In the genomic region with DNA sequence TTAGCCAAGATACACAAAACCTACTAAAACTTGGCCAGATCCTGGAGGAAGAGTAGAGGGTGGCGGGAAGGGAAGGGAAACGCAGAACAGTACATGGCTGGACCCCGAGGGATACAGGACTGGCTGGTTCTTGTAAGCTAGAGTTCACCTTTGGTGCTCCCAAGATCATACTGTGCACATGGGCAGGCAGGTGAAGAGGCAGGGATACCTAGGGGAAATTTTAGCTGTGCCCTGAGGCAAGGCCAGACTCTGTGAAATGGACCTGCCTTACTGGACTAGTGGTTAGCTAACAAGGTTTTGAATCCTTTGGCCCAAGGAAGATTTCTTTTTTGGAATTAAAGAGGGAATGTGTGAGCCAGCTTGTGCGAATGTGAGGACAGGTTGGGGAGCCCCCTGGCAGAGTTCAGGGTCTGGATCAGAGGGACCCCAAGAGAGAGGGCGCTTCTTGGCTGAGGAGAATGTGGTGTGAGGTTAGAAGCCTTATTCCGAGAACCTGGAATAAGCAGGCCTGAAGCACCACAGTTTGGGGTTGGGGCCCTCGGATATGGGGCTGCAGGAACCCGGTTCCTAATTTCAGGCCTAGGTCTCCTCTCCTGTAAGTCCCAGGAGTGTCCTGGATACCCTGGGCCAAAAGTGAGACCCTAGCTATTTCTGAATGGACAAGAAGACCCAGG, we compare ENCODE assay signal across 22 mouse cellular contexts. TPM values are rescaled to one million over a fixed set of nuclear protein-coding genes. Genes with fewer than 3 reads are reported as not detected.
DNase-seq lines count a peak whose midpoint lies in the region; ATAC-seq and TF ChIP-seq lines count a peak whose summit lies in the region.
"Had no signal": no experiment of that assay in that cellular context is flagged by ENCODE, and none has a peak within 500 bp of the region (broad histone marks: within the 10 kb centered on the region; RNA-seq: fewer than 3 reads in every experiment).

No protein-coding gene starts in this region.

- ATAC-seq in heart, embryonic 12.5 days (ENCODE audit: insufficient number of reproducible peaks, low FRiP score), result no peak
- ATAC-seq in lung, embryonic 14.5 days (ENCODE audit: insufficient read depth), result no peak
- 0 out of 2 replicates have a peak, but pooled peaks have one; percentile 4 for ATAC-seq in limb, embryonic 12.5 days (ENCODE audit: insufficient number of reproducible peaks, insufficient read depth, low FRiP score, low TSS enrichment, low read depth)
- ATAC-seq: forebrain, embryonic 15.5 days; hindbrain, embryonic 16.5 days had no signal

- H3K4me3 ChIP-seq in heart, embryonic 12.5 days, result 0 out of 2 replicates have a peak overlapping the region, but pooled peaks have one; percentile 26
- H3K4me3 ChIP-seq in heart, adult 2 months, result no peak overlapping the region
- peak overlapping the region; percentile 67 for H3K4me3 ChIP-seq in lung, embryonic 14.5 days (ENCODE audit: low read depth, low read length)
- H3K4me3 ChIP-seq in limb, embryonic 12.5 days (replicated peaks), result peak overlapping the region; percentile 64
- H3K4me3 ChIP-seq: erythroblast, embryonic 14.5 days; forebrain, embryonic 15.5 days; neural tube, embryonic 13.5 days had no signal

- H3K4me2 ChIP-seq in heart, embryonic 12.5 days, result peak overlapping the region; percentile 44; the same call in 1 of the 2 replicates
- H3K4me2 ChIP-seq in lung, embryonic 14.5 days, result peak overlapping the region; percentile 81
- H3K4me2 ChIP-seq in limb, embryonic 12.5 days, result peak overlapping the region; percentile 80
- H3K4me2 ChIP-seq: forebrain, embryonic 15.5 days; neural tube, embryonic 13.5 days had no signal

- 32% methylated on average over 8 of the region's 8 CpGs for WGBS in heart, embryonic 12.5 days
- WGBS in heart, adult 2 months, result 54% methylated on average over 8 of the region's 8 CpGs
- WGBS in lung, embryonic 14.5 days, result 20% methylated on average over 8 of the region's 8 CpGs
- 16% methylated on average over 8 of the region's 8 CpGs for whole genome bisulfite sequencing in limb, embryonic 12.5 days

- H3K9me3 ChIP-seq in heart, embryonic 12.5 days (replicated peaks), result no peaks in the 10 kb centered on the region
- no peaks in the 10 kb centered on the region for H3K9me3 ChIP-seq in lung, embryonic 14.5 days (ENCODE audit: low read depth, low read length)
- no peaks in the 10 kb centered on the region for H3K9me3 ChIP-seq in limb, embryonic 12.5 days
- H3K9me3 ChIP-seq: forebrain, embryonic 15.5 days; neural tube, embryonic 13.5 days had no signal

- H3K27me3 ChIP-seq in heart, embryonic 12.5 days (replicated peaks), result peaks cover 85% of the 10 kb centered on the region
- H3K27me3 ChIP-seq in heart, adult 2 months (ENCODE audit: control insufficient read depth, insufficient read depth, low read length), result peaks cover 42% of the 10 kb centered on the region
- peaks cover 58% of the 10 kb centered on the region for H3K27me3 ChIP-seq in lung, embryonic 14.5 days (ENCODE audit: insufficient read depth, low read length)
- H3K27me3 ChIP-seq in limb, embryonic 12.5 days, result peaks cover 76% of the 10 kb centered on the region

- H3K79me2 ChIP-seq in heart, adult 2 months (replicated peaks; ENCODE audit: control insufficient read depth, insufficient read depth, low read length), result no peaks in the 10 kb centered on the region

- intact Hi-C loops in heart, adult 2 months (cut with DNase I), result no loop called here

- peaks cover 29% of the 10 kb centered on the region for H3K4me1 ChIP-seq in heart, embryonic 12.5 days (replicated peaks)
- H3K4me1 ChIP-seq in heart, adult 2 months (ENCODE audit: control insufficient read depth, insufficient read depth, low read length), result no peaks in the 10 kb centered on the region
- H3K4me1 ChIP-seq in lung, embryonic 14.5 days (ENCODE audit: insufficient read depth), result peaks cover 4% of the 10 kb centered on the region; the same call in 1 of the 2 replicates
- peaks cover 59% of the 10 kb centered on the region for H3K4me1 ChIP-seq in limb, embryonic 12.5 days (replicated peaks)

- DNase-seq in heart, adult 2 months, result no peak
- no peak for DNase-seq in lung, embryonic 14.5 days
- DNase-seq in lung, postnatal 25 days (ENCODE audit: low spot score), result no peak
- DNase-seq in ZHBTc4 (ENCODE audit: low read depth, low spot score), result peak; percentile 19
- no peak for DNase-seq in thymus, postnatal 4 days
- DNase-seq in frontal cortex, postnatal 36 days (ENCODE audit: low spot score in 2 of 2), result no peak
- DNase-seq: adrenal gland, adult 2 months; cerebellum, adult 11-12 months; gastrocnemius, postnatal 10 days; liver; lung, postnatal 14 days; midbrain, embryonic 14.5 days; right cerebral cortex, postnatal 4 days had no signal

- no peak overlapping the region for H3K27ac ChIP-seq in heart, embryonic 12.5 days (ENCODE audit: poor library complexity, severe bottlenecking)
- no peak overlapping the region for H3K27ac ChIP-seq in heart, adult 2 months
- peak overlapping the region; percentile 97 for H3K27ac ChIP-seq in lung, embryonic 14.5 days (ENCODE audit: low read depth)
- peak overlapping the region; percentile 94 for H3K27ac ChIP-seq in limb, embryonic 12.5 days
- H3K27ac ChIP-seq: forebrain, embryonic 15.5 days; neural tube, embryonic 13.5 days had no signal

- TF ChIP-seq CTCF in heart, adult 2 months (IDR thresholded peaks at IDR 0.05), result no peak
- no peak for TF ChIP-seq CTCF in lung, embryonic 14.5 days (IDR thresholded peaks at IDR 0.05; ENCODE audit: low read depth)

- no peak for TF ChIP-seq POLR2A in heart, adult 2 months (IDR thresholded peaks at IDR 0.05; ENCODE audit: insufficient read depth, low read depth, low read length)

- no peak overlapping the region for H3K9ac ChIP-seq in heart, embryonic 12.5 days
- no peak overlapping the region for H3K9ac ChIP-seq in heart, adult 2 months (ENCODE audit: low read depth, low read length)
- H3K9ac ChIP-seq in lung, embryonic 14.5 days, result peak overlapping the region; percentile 98
- H3K9ac ChIP-seq in limb, embryonic 12.5 days (replicated peaks), result peak overlapping the region; percentile 95
- H3K9ac ChIP-seq: forebrain, embryonic 15.5 days; neural tube, embryonic 13.5 days had no signal

- no peak for TF ChIP-seq EP300 in heart, adult 2 months (IDR thresholded peaks at IDR 0.05; ENCODE audit: insufficient read depth, low read depth, low read length)

- no peaks in the 10 kb centered on the region for H3K36me3 ChIP-seq in heart, embryonic 12.5 days
- H3K36me3 ChIP-seq in heart, adult 2 months (ENCODE audit: control insufficient read depth, insufficient read depth, low read length), result no peaks in the 10 kb centered on the region
- peaks cover 22% of the 10 kb centered on the region for H3K36me3 ChIP-seq in lung, embryonic 14.5 days (ENCODE audit: insufficient read depth)
- no peaks in the 10 kb centered on the region for H3K36me3 ChIP-seq in limb, embryonic 12.5 days
- H3K36me3 ChIP-seq: forebrain, embryonic 15.5 days; neural tube, embryonic 13.5 days had no signal

RNA-seq across cellular contexts. Expression of a gene that starts 3.0 kb away (rescaled TPM):
- polyA plus RNA-seq in heart, embryonic 12.5 days (2016; fragmentation: Nextera tagmentation; extraction: Ambion mirVana), result 0.49 and 0.94 TPM in 2 replicates
- total RNA-seq in heart, adult 2 months (2021), result not detected
- 0.09 and 0.55 TPM in 2 replicates for polyA plus RNA-seq in heart, adult 2 months (2012; rRNA removed)
- polyA plus RNA-seq in lung, embryonic 14.5 days (2014; fragmentation: Nextera tagmentation; extraction: Ambion mirVana), result 67.9 and 73.4 TPM in 2 replicates
- 39.2 and 44.0 TPM in 2 replicates for polyA plus RNA-seq in limb, embryonic 12.5 days (2016; fragmentation: Nextera tagmentation; extraction: Ambion mirVana)
- polyA plus RNA-seq: erythroblast, embryonic 14.5 days had no signal

RNA-seq across cellular contexts. Expression of a gene that starts 39.1 kb away (rescaled TPM):
- polyA plus RNA-seq in heart, embryonic 12.5 days (2016; fragmentation: Nextera tagmentation; extraction: Ambion mirVana), result not detected in 2 replicates
- not detected for total RNA-seq in heart, adult 2 months (2021)
- polyA plus RNA-seq in heart, adult 2 months (2012; rRNA removed), result not detected in 2 replicates
- not detected in 2 replicates for polyA plus RNA-seq in lung, embryonic 14.5 days (2014; fragmentation: Nextera tagmentation; extraction: Ambion mirVana)
- not detected in 2 replicates for polyA plus RNA-seq in limb, embryonic 12.5 days (2016; fragmentation: Nextera tagmentation; extraction: Ambion mirVana)
- total RNA-seq: adrenal gland, adult 2 months; gastrocnemius, postnatal 10 days; layer of hippocampus, adult 18-20 months; left cerebral cortex, adult 18-20 months had no signal
- polyA plus RNA-seq: adrenal gland, adult 2 months; cortical plate, adult 2 months; erythroblast, embryonic 14.5 days; forebrain, embryonic 15.5 days; hindbrain, embryonic 16.5 days; midbrain, embryonic 14.5 days; neural tube, embryonic 13.5 days had no signal

RNA-seq across cellular contexts. Expression of a gene that starts 56.8 kb away (rescaled TPM):
- 3.2 TPM in 2 replicates for polyA plus RNA-seq in heart, embryonic 12.5 days (2016; fragmentation: Nextera tagmentation; extraction: Ambion mirVana)
- 1 to 10 TPM; 5.5 to 5.7 TPM for total RNA-seq in heart, adult 2 months (2021)
- polyA plus RNA-seq in heart, adult 2 months (2012; rRNA removed), result 6.9 and 7.5 TPM in 2 replicates
- polyA plus RNA-seq in lung, embryonic 14.5 days (2014; fragmentation: Nextera tagmentation; extraction: Ambion mirVana), result 61.4 and 67.5 TPM in 2 replicates
- 7.9 and 10.0 TPM in 2 replicates for polyA plus RNA-seq in limb, embryonic 12.5 days (2016; fragmentation: Nextera tagmentation; extraction: Ambion mirVana)

Comparison
In these comparisons a context has a peak if more than half of its experiments do, and no peak if none do; other contexts are left out.
1. H3K27ac ChIP-seq: peak in lung, embryonic 14.5 days (single experiment) and limb, embryonic 12.5 days (single experiment); none in heart, embryonic 12.5 days (single experiment) and heart, adult 2 months (single experiment).
2. H3K9ac ChIP-seq: peak in lung, embryonic 14.5 days (single experiment) and limb, embryonic 12.5 days (single experiment); none in heart, embryonic 12.5 days (single experiment) and heart, adult 2 months (single experiment).
3. RNA of a gene that starts 3.0 kb away (polyA plus RNA-seq): 67.9 to 73.4 TPM in lung, embryonic 14.5 days and 39.2 to 44.0 TPM in limb, embryonic 12.5 days; 0.09 to 0.55 TPM in heart, adult 2 months and 0.49 to 0.94 TPM in heart, embryonic 12.5 days; every median in the first group is over 10 times any median in the second.
4. Peak in every context shown above with its lines, with median percentiles within 50 percentile points of each other: H3K4me2 ChIP-seq.